Mouse (Mus musculus): ENCODE measurements around the gene Pigw. TPM values are rescaled to one million over a fixed set of nuclear protein-coding genes. Genes with fewer than 3 reads are reported as not detected.
"Not testable (repeated sequence)": the region's sequence is repeated elsewhere in the genome, so short reads cannot be mapped to it uniquely, and the experiment has no call there.

The Pigw gene
- polyA plus RNA-seq, 1 experiment = 4.5 TPM

DNA sequence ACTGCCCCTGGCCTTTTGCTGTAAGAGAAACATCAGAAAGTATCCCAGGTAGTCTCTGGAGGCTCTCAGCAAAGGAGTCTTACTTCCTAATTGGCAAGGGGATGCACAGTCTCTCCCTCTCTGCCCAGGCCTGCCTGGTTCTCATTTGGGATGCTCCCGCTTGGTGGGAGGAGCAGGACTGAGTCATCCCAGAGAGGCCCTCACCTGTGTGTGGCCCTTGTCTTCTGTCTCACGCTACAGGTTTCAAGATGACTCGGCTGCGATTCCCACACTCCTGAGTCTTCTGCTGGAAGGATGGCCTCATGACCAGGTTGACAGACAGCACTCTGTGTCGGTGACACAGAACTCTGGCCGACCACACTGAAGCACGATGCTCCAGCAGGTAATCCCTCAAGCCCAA is 2.3 kb upstream of the Pigw start:
- Histone ChIP-seq H3ac (ENCODE audit: control insufficient read depth, insufficient read length) (no peak overlapping the region), H3K79me2 (ENCODE audit: control insufficient read depth, insufficient read depth) (peaks cover 21% of the 10 kb centered on the region), H3K27me3 (ENCODE audit: control insufficient read depth, insufficient read depth, insufficient read length) (no peaks in the 10 kb centered on the region), H3K4me3 (no peak overlapping the region), H3K4me2 (ENCODE audit: low read depth) (no peak overlapping the region), H3K36me3 (ENCODE audit: control insufficient read depth, insufficient read depth) (peaks cover 19% of the 10 kb centered on the region)
- TF ChIP-seq CEBPB (IDR thresholded peaks at IDR 0.05; ENCODE audit: insufficient read depth, poor library complexity, severe bottlenecking) (no peak), MAX (IDR thresholded peaks at IDR 0.05; ENCODE audit: low read depth) (no peak), MYOD1 (IDR thresholded peaks at IDR 0.05; ENCODE audit: control insufficient read depth in 1 of 3, insufficient read length in 2 of 3, low read depth in 2 of 3) (no peak), POLR2AphosphoS2 (IDR thresholded peaks at IDR 0.05; ENCODE audit: insufficient read length, low read depth) (no peak), POLR2A (IDR thresholded peaks at IDR 0.05; ENCODE audit: insufficient read length, low read depth) (no peak), E2F4 (IDR thresholded peaks at IDR 0.05; ENCODE audit: insufficient read depth) (no peak), MYOG (IDR thresholded peaks at IDR 0.05; ENCODE audit: control insufficient read depth in 1 of 3, insufficient read depth in 1 of 3, insufficient read length in 2 of 3, low read depth in 2 of 3) (no peak), TCF12 (IDR thresholded peaks at IDR 0.05; ENCODE audit: insufficient read depth, poor library complexity, severe bottlenecking) (no peak), SRF (IDR thresholded peaks at IDR 0.05; ENCODE audit: control insufficient read depth, insufficient read length, low read depth) (no peak), REST (IDR thresholded peaks at IDR 0.05; ENCODE audit: insufficient read depth, insufficient read length) (no peak), TCF3 (IDR thresholded peaks at IDR 0.05; ENCODE audit: insufficient read length, low read depth) (no peak), USF1 (IDR thresholded peaks at IDR 0.05; ENCODE audit: low read depth) (no peak)

DNA sequence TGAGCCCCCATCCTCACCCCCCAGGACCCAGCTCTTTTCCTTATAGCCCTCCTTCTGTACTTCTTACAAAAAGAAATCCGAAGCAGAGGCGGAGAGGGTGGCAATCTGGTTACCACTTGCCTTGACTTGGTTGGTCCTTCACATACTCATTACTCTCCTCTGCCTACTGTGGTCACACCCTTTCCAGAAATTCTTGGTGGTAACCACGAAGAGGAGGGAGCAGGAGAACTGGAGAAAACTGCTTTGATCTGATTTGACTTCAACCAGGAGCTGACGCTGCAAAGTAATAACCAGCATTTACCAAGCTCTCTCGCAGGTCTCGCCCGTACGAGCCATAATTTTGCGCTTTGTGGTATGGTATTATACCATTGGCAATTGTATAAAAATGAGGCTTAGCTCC is 886 bp upstream of the Pigw start:
- Histone ChIP-seq H3K79me2 (ENCODE audit: control insufficient read depth, insufficient read depth) (peaks cover 21% of the 10 kb centered on the region), H3K4me3 (peak overlapping the region; percentile 88), H3ac (ENCODE audit: control insufficient read depth, insufficient read length) (peak overlapping the region; percentile 43), H3K36me3 (ENCODE audit: control insufficient read depth, insufficient read depth) (peaks cover 19% of the 10 kb centered on the region), H3K4me2 (ENCODE audit: low read depth) (peak overlapping the region; percentile 93), H3K27me3 (ENCODE audit: control insufficient read depth, insufficient read depth, insufficient read length) (no peaks in the 10 kb centered on the region)
- TF ChIP-seq POLR2AphosphoS2 (IDR thresholded peaks at IDR 0.05; ENCODE audit: insufficient read length, low read depth) (no peak), MYOD1 (IDR thresholded peaks at IDR 0.05; ENCODE audit: control insufficient read depth in 1 of 3, insufficient read length in 2 of 3, low read depth in 2 of 3) (no peak), USF1 (IDR thresholded peaks at IDR 0.05; ENCODE audit: low read depth) (no peak), TCF3 (IDR thresholded peaks at IDR 0.05; ENCODE audit: insufficient read length, low read depth) (no peak), REST (IDR thresholded peaks at IDR 0.05; ENCODE audit: insufficient read depth, insufficient read length) (no peak), POLR2A (IDR thresholded peaks at IDR 0.05; ENCODE audit: insufficient read length, low read depth) (no peak), SRF (IDR thresholded peaks at IDR 0.05; ENCODE audit: control insufficient read depth, insufficient read length, low read depth) (no peak), MYOG (IDR thresholded peaks at IDR 0.05; ENCODE audit: control insufficient read depth in 1 of 3, insufficient read depth in 1 of 3, insufficient read length in 2 of 3, low read depth in 2 of 3) (no peak), E2F4 (IDR thresholded peaks at IDR 0.05; ENCODE audit: insufficient read depth) (no peak), CEBPB (IDR thresholded peaks at IDR 0.05; ENCODE audit: insufficient read depth, poor library complexity, severe bottlenecking) (no peak), TCF12 (IDR thresholded peaks at IDR 0.05; ENCODE audit: insufficient read depth, poor library complexity, severe bottlenecking) (no peak), MAX (IDR thresholded peaks at IDR 0.05; ENCODE audit: low read depth) (no peak)

DNA sequence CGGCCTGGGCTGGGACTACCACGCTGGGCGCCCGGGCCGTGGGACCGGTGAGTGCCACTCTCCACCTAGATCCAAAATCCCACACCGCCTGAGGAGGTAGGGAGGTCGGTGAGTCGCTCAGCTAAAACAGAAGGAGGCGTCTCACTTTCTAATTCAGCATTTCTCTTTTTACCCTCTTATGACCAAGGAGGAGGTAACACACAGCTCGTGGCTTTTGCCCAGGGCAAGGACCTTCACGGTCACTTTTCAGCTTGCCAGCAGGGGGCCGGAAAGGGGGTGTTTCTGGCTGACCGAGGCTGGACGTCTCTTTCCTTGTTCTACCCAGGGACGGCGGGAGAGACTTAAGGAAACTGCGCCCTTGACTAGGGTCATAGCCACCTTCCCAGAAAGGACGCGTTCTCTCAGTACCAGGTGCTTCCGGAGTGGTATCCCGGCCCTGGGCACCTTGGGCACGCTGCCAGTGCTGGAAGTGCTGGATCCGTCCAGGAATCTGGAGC is 428 bp upstream of the Pigw start:
- Histone ChIP-seq H3K36me3 (ENCODE audit: control insufficient read depth, insufficient read depth) (peaks cover 16% of the 10 kb centered on the region), H3K27me3 (ENCODE audit: control insufficient read depth, insufficient read depth, insufficient read length) (no peaks in the 10 kb centered on the region), H3K4me2 (ENCODE audit: low read depth) (peak overlapping the region; percentile 93), H3ac (ENCODE audit: control insufficient read depth, insufficient read length) (peak overlapping the region; percentile 43), H3K79me2 (ENCODE audit: control insufficient read depth, insufficient read depth) (peaks cover 21% of the 10 kb centered on the region), H3K4me3 (peak overlapping the region; percentile 88)
- TF ChIP-seq POLR2A (IDR thresholded peaks at IDR 0.05; ENCODE audit: insufficient read length, low read depth) (peak; percentile 7), USF1 (IDR thresholded peaks at IDR 0.05; ENCODE audit: low read depth) (no peak), TCF3 (IDR thresholded peaks at IDR 0.05; ENCODE audit: insufficient read length, low read depth) (no peak)

DNA sequence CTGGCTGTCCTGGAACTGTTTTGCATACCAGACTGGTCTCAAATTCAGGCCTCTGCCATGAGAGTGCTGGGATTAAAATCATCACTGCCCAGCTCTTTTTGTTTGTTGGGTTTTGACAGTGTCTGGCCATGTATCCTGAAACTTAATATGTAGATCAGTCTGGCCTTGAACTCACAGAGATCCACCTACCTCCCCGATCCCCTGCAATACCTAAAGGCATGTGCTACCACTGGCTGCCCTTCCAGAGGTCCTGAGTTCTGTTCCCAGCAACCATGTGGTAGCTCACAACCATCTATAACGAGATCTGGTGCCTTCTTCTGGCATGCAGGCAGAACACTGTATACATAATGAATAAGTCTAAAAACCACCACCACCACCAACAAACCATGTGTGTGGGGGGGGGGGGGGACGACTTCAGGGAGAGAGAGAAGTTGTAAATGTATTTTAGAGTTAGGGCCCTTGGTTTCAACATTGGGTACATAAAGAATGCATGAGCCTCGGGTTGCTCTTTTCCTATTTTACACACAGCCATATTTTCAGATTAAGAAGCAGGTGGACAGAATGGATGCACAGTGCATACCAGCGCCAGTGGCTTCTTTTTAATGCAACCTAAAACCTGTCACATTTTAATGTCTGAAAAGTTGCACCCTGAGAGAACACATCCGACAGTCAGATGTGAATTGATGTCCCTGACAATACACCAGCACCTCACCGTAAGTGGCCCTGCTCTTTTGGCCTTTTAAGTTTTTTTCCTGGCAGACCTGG is 896 bp downstream of the Pigw start:
- Histone ChIP-seq H3K4me3 (peak overlapping the region; percentile 88), H3K27me3 (ENCODE audit: control insufficient read depth, insufficient read depth, insufficient read length) (no peaks in the 10 kb centered on the region), H3K79me2 (ENCODE audit: control insufficient read depth, insufficient read depth) (peaks cover 21% of the 10 kb centered on the region), H3K36me3 (ENCODE audit: control insufficient read depth, insufficient read depth) (peaks cover 5% of the 10 kb centered on the region), H3K4me2 (ENCODE audit: low read depth) (peak overlapping the region; percentile 78), H3ac (ENCODE audit: control insufficient read depth, insufficient read length) (peak overlapping the region; percentile 43)
- no peak for TF ChIP-seq REST (IDR thresholded peaks at IDR 0.05; ENCODE audit: insufficient read depth, insufficient read length)
- no peak for TF ChIP-seq MYOG (IDR thresholded peaks at IDR 0.05; ENCODE audit: control insufficient read depth in 1 of 3, insufficient read depth in 1 of 3, insufficient read length in 2 of 3, low read depth in 2 of 3)
- TF ChIP-seq E2F4 (IDR thresholded peaks at IDR 0.05; ENCODE audit: insufficient read depth) = no peak
- no peak for TF ChIP-seq MAX (IDR thresholded peaks at IDR 0.05; ENCODE audit: low read depth)
- no peak for TF ChIP-seq SRF (IDR thresholded peaks at IDR 0.05; ENCODE audit: control insufficient read depth, insufficient read length, low read depth)
- TF ChIP-seq USF1 (IDR thresholded peaks at IDR 0.05; ENCODE audit: low read depth) = no peak
- TF ChIP-seq TCF3 (IDR thresholded peaks at IDR 0.05; ENCODE audit: insufficient read length, low read depth) = no peak
- TF ChIP-seq MYOD1 (IDR thresholded peaks at IDR 0.05; ENCODE audit: control insufficient read depth in 1 of 3, insufficient read length in 2 of 3, low read depth in 2 of 3) = no peak
- TF ChIP-seq POLR2AphosphoS2 (IDR thresholded peaks at IDR 0.05; ENCODE audit: insufficient read length, low read depth) = no peak
- no peak for TF ChIP-seq POLR2A (IDR thresholded peaks at IDR 0.05; ENCODE audit: insufficient read length, low read depth)
- no peak for TF ChIP-seq TCF12 (IDR thresholded peaks at IDR 0.05; ENCODE audit: insufficient read depth, poor library complexity, severe bottlenecking)
- TF ChIP-seq CEBPB (IDR thresholded peaks at IDR 0.05; ENCODE audit: insufficient read depth, poor library complexity, severe bottlenecking) = no peak

GRCm38 (mm10) chr11:84876020-84876419 is 4.1 kb downstream of the Pigw start:
- not testable (repeated sequence) for H3K4me2 ChIP-seq (ENCODE audit: low read depth)

More at GRCm38 (mm10) chr11:84876020-84876419, 4.1 kb downstream of the Pigw start:
- not testable (repeated sequence) for H3K4me3 ChIP-seq; H3ac ChIP-seq (ENCODE audit: control insufficient read depth, insufficient read length); H3K36me3 ChIP-seq (ENCODE audit: control insufficient read depth, insufficient read depth); H3K27me3 ChIP-seq (ENCODE audit: control insufficient read depth, insufficient read depth, insufficient read length)
- peaks cover 20% of the 10 kb centered on the region for H3K79me2 ChIP-seq (ENCODE audit: control insufficient read depth, insufficient read depth)
